Mouse (Mus musculus) lung, postnatal 0 days (tissue): ENCODE measurements at regions not wholly inside any gene's neighbourhood (a gene's known extent, or its start where the extent isn't known, plus 50 kb on each side); places are given as distances from the start of the nearest gene placed in this dataset.

Experiments used
- ATAC-seq: fragments of 200-750 bp; cut with Nextera tagmentation; 2 replicates; pipeline ENCODE4 v1.8.0; 2017; ENCODE audit warnings: moderate library complexity
- DNase-seq: peaks from one replicate; pipeline ENCODE4 v3.0.0-alpha.2; 2016; ENCODE audit warnings: low spot score
- H3K27ac ChIP-seq: fragments of 300-500 bp; sonication (generic); 2 replicates; pipeline ENCODE4 v1.5.1; 2014; ENCODE audit warnings: antibody characterized with exemption, mild to moderate bottlenecking, low read length, mixed read lengths
- H3K27me3 ChIP-seq: fragments of 300-500 bp; sonication (generic); replicated peaks from 2 replicates; pipeline ENCODE4 v1.6.1; 2014; ENCODE audit warnings: low read length, mixed read lengths; ENCODE audit not compliant: insufficient read depth
- H3K36me3 ChIP-seq: fragments of 300-500 bp; sonication (generic); 2 replicates; pipeline ENCODE4 v1.6.1; 2014; ENCODE audit warnings: low read length, mixed read lengths; ENCODE audit not compliant: insufficient read depth
- H3K4me1 ChIP-seq: fragments of 300-500 bp; sonication (generic); 2 replicates; pipeline ENCODE4 v1.6.1; 2014; ENCODE audit warnings: antibody characterized with exemption, low read depth, low read length, mixed read lengths; ENCODE audit not compliant: insufficient read depth
- H3K4me2 ChIP-seq: fragments of 300-500 bp; sonication (generic); replicated peaks from 2 replicates; pipeline ENCODE4 v1.6.1; 2014; ENCODE audit warnings: low read depth, mild to moderate bottlenecking, low read length, moderate library complexity, mixed read lengths
- H3K4me3 ChIP-seq: fragments of 300-500 bp; sonication (generic); 2 replicates; pipeline ENCODE4 v1.5.1; 2014; ENCODE audit warnings: low read depth, low read length
- H3K9ac ChIP-seq: fragments of 300-500 bp; sonication (generic); replicated peaks from 2 replicates; pipeline ENCODE4 v1.6.1; 2014; ENCODE audit warnings: low read depth, mild to moderate bottlenecking
- H3K9me3 ChIP-seq: fragments of 300-500 bp; sonication (generic); 2 replicates; pipeline ENCODE4 v1.6.1; 2016; ENCODE audit warnings: low read length, mixed read lengths
- CTCF ChIP-seq: IDR thresholded peaks from 2 replicates; pipeline ENCODE4 v1.5.1; 2016; ENCODE audit warnings: antibody characterized with exemption, mild to moderate bottlenecking
- EP300 ChIP-seq: IDR thresholded peaks from 2 replicates; pipeline ENCODE4 v1.6.1; 2016; ENCODE audit warnings: antibody characterized with exemption, mild to moderate bottlenecking, control low read depth
- WGBS: fragments of 180-500 bp; shearing (Covaris S2); extraction: QIAGEN DNeasy Blood & Tissue Kit; methylation state at CpG from one replicate; pipeline ENCODE4 v1.1.7; 2014; 5-methylcytosine and 5-hydroxymethylcytosine counted together

GRCm38 (mm10) chr2:159652243-159652642, 681.7 kb downstream of the Gm826 start:
- no peak for TF ChIP-seq CTCF
- TF ChIP-seq EP300: no peak
- no peak for ATAC-seq
- 74% methylated on average over 3 of the region's 3 CpGs for WGBS

GRCm38 (mm10) chr2:159676845-159677244, 657.1 kb downstream of the Gm826 start:
- Histone ChIP-seq H3K9me3 (no peaks in the 10 kb centered on the region), H3K4me3 (no peak overlapping the region), H3K27ac (no peak overlapping the region), H3K4me1 (no peaks in the 10 kb centered on the region), H3K36me3 (no peaks in the 10 kb centered on the region), H3K4me2 (no peak overlapping the region), H3K27me3 (no peaks in the 10 kb centered on the region), H3K9ac (no peak overlapping the region)
- WGBS: 28% methylated on average over 3 of the region's 3 CpGs
- DNase-seq: no peak
- TF ChIP-seq EP300 (no peak), CTCF (no peak)
- no peak for ATAC-seq

More at GRCm38 (mm10) chr2:159652243-159652642, 681.7 kb downstream of the Gm826 start:
- Histone ChIP-seq H3K9ac (no peak overlapping the region), H3K4me2 (no peak overlapping the region), H3K9me3 (no peaks in the 10 kb centered on the region), H3K27me3 (no peaks in the 10 kb centered on the region), H3K36me3 (no peaks in the 10 kb centered on the region), H3K27ac (no peak overlapping the region), H3K4me1 (no peaks in the 10 kb centered on the region), H3K4me3 (no peak overlapping the region)
- DNase-seq: no peak

GRCm38 (mm10) chr2:159680641-159681040, 653.3 kb downstream of the Gm826 start:
- no peak overlapping the region for H3K4me2 ChIP-seq
- no peaks in the 10 kb centered on the region for H3K27me3 ChIP-seq
- no peak overlapping the region for H3K27ac ChIP-seq
- H3K4me1 ChIP-seq: no peaks in the 10 kb centered on the region
- TF ChIP-seq CTCF (no peak), EP300 (no peak)
- no peak for DNase-seq
- WGBS: 71% methylated on average over 1 of the region's 1 CpGs
- H3K36me3 ChIP-seq: no peaks in the 10 kb centered on the region
- no peak overlapping the region for H3K9ac ChIP-seq
- ATAC-seq: no peak
- no peaks in the 10 kb centered on the region for H3K9me3 ChIP-seq
- no peak overlapping the region for H3K4me3 ChIP-seq

GRCm38 (mm10) chr2:159703100-159703499, 630.9 kb downstream of the Gm826 start:
- H3K4me2 ChIP-seq: no peak overlapping the region
- DNase-seq: peak; percentile 33
- no peak overlapping the region for H3K27ac ChIP-seq
- H3K4me3 ChIP-seq: no peak overlapping the region
- no peaks in the 10 kb centered on the region for H3K9me3 ChIP-seq
- no peaks in the 10 kb centered on the region for H3K36me3 ChIP-seq
- H3K4me1 ChIP-seq: no peaks in the 10 kb centered on the region
- peak; percentile 47; the same call in 1 of the 2 replicates for ATAC-seq
- no peak overlapping the region for H3K9ac ChIP-seq
- no peaks in the 10 kb centered on the region for H3K27me3 ChIP-seq
- WGBS: 47% methylated on average over 3 of the region's 3 CpGs
- TF ChIP-seq CTCF (no peak), EP300 (no peak)

DNA sequence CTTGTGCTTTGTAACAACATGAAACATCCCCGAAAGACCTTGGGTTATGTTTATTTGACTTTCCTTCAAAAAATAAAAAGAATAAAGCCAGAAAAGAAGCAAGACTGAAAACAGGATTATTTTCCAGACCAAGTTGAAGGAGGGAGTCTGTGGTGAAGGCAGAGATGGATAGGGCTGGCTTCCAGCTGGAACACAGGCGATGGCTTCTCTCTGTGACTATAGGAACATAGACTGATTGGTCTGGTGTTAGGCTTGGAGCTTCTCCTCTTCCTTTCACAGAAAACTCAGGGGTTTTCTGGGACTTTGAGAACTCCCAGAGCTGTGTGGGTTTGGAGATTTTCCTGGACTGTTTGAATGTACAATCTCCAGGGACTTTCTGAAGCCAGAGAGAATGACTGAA, 625.8 kb downstream of the Gm826 start:
- Histone ChIP-seq H3K36me3 (no peaks in the 10 kb centered on the region), H3K9ac (no peak overlapping the region), H3K27ac (no peak overlapping the region), H3K9me3 (no peaks in the 10 kb centered on the region), H3K27me3 (no peaks in the 10 kb centered on the region), H3K4me1 (no peaks in the 10 kb centered on the region), H3K4me2 (no peak overlapping the region), H3K4me3 (no peak overlapping the region)
- WGBS: 78% methylated on average over 2 of the region's 2 CpGs
- no peak for ATAC-seq
- no peak for DNase-seq
- TF ChIP-seq EP300 (no peak), CTCF (no peak)

DNA sequence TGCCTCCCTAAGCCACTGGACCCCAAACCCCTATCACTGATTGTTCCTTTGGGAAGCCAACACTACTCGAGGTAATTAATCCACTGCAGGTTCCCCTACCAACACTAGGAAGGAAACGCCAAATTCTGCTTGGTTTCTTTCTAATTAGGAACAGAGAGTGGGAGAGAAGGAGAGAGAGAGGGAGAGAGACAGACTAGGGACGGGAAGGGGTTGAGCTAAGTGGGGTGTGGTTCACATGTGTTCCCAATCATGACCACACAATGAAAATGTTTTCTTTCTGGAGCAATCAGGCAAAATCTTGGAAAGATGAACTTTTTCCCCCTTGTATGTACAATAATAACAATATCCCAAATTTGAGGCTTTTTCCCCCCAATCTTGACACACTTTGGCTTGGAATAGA, 619.3 kb downstream of the Gm826 start:
- Histone ChIP-seq H3K9ac (no peak overlapping the region), H3K27ac (no peak overlapping the region), H3K4me1 (no peaks in the 10 kb centered on the region), H3K9me3 (no peaks in the 10 kb centered on the region), H3K4me2 (no peak overlapping the region), H3K4me3 (no peak overlapping the region), H3K27me3 (no peaks in the 10 kb centered on the region), H3K36me3 (no peaks in the 10 kb centered on the region)
- 58% methylated on average over 3 of the region's 3 CpGs for WGBS
- ATAC-seq (no peak), DNase-seq (no peak)
- TF ChIP-seq EP300 (no peak), CTCF (no peak)

DNA sequence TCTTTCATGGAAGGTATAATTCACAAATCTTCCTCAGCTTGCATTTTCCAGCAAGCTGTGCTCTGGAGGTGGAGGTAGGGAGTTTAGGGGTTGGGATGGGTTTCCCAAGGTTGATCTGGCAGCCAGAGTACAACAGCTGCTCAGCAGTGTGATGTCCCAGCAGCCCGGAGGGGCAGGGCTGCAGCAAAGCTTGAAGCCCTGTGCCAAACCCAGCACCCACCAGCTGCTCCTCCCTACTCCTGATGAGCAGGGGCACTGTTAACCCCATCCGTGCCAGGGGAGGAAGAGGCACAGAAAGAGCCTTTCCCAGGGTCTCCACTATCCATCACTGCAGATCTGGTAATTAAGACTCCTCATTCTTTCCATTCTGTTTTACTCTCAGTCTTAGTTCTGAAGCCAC, 615.2 kb downstream of the Gm826 start:
- no peak overlapping the region for H3K27ac ChIP-seq
- no peak overlapping the region for H3K4me2 ChIP-seq
- H3K9me3 ChIP-seq: no peaks in the 10 kb centered on the region
- H3K9ac ChIP-seq: no peak overlapping the region
- TF ChIP-seq EP300: no peak
- no peak for TF ChIP-seq CTCF
- H3K36me3 ChIP-seq: no peaks in the 10 kb centered on the region
- no peak for DNase-seq
- ATAC-seq: no peak; the same call in 1 of the 2 replicates
- H3K4me3 ChIP-seq: no peak overlapping the region
- no peaks in the 10 kb centered on the region for H3K27me3 ChIP-seq
- 36% methylated on average over 2 of the region's 2 CpGs for WGBS
- no peaks in the 10 kb centered on the region for H3K4me1 ChIP-seq
